Mouse (Mus musculus): Measurements from ENCODE around the gene Cdk19. TPM values are rescaled to one million over a fixed set of nuclear protein-coding genes. Genes with fewer than 3 reads are reported as not detected.

Gene Cdk19
- total and polyA plus RNA-seq, 3 experiments = 2.8 to 8.2 TPM; not detected in 1

DNA sequence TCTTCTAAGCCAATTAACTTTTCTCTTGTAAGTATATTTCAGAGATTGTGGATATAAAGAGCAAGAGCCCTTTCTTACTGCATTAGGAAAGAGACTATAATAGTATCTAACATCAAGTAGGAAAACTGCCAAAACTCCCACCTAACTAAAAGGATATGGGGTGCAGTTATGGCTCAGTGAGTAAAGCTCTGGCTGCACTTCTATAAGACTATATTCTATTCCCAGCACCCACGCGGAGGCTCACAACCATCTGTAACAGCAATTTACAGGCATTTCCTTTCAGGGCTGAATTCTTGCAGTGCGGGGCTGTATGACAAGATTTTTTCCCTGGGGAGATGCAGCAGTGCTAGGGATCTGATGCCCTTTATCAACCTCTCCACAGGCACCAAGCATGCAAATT is 36.9 kb downstream of the Cdk19 start:
- Histone ChIP-seq H3K27me3 (ENCODE audit: control insufficient read depth in 1 of 2, insufficient read depth in 2 of 2, low read length in 2 of 2) (no peaks in the 10 kb centered on the region), H3K79me2 (ENCODE audit: control insufficient read depth, insufficient read depth, low read length, poor library complexity) (no peaks in the 10 kb centered on the region), H3K4me3 (ENCODE audit: control insufficient read depth in 1 of 2, insufficient read depth in 1 of 2, low read depth in 2 of 2, low read length in 2 of 2) (no peak overlapping the region), H3K36me3 (ENCODE audit: control insufficient read depth in 1 of 2, insufficient read depth in 2 of 2, low read length in 2 of 2) (peaks cover 0 to 10% of the 10 kb centered on the region in 2 experiments; a peak in 2 of 4 replicates), H3K9ac (ENCODE audit: control insufficient read depth, low read depth, low read length, poor library complexity, severe bottlenecking) (no peak overlapping the region), H3K27ac (ENCODE audit: control insufficient read depth, low read depth, low read length) (no peak overlapping the region), H3K9me3 (replicated peaks; ENCODE audit: insufficient read depth, low read length) (no peaks in the 10 kb centered on the region), H3K4me1 (ENCODE audit: control insufficient read depth in 1 of 2, insufficient read depth in 2 of 2, low read length in 2 of 2) (peaks cover 5 to 10% of the 10 kb centered on the region in 2 experiments)
- DNase-seq (ENCODE audit: low read depth, low spot score) = no peak
- no peak for TF ChIP-seq CHD1 (IDR thresholded peaks at IDR 0.05; ENCODE audit: low read depth, low read length)
- no peak for TF ChIP-seq HCFC1 (IDR thresholded peaks at IDR 0.05; ENCODE audit: low read depth, low read length)
- no peak for TF ChIP-seq RCOR1 (IDR thresholded peaks at IDR 0.05; ENCODE audit: low read depth, low read length)
- TF ChIP-seq CHD2 (IDR thresholded peaks at IDR 0.05; ENCODE audit: low read length) = no peak
- TF ChIP-seq TAL1 (IDR thresholded peaks at IDR 0.05; ENCODE audit: low read length) = no peak

DNA sequence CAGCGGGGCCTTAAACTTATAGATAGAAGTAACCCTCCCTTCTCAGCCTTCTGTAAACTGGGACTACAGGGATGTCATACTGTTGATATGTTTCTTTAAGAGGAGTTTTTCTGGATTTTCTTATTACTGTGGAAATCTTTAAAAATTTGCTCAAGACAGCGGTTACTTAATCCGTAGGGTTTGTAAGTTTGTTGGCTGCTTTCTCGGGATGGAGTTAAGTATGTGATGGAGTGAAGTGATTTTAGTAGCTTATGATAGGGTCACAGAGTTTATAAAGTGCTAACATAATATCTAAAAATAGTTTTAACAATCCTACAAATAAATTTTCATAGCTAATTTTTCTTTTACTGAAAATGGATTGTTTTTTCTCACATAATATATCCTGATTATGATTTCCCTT is 38.9 kb downstream of the Cdk19 start:
- DNase-seq (ENCODE audit: low read depth, low spot score) = no peak
- TF ChIP-seq USF1 (IDR thresholded peaks at IDR 0.05; ENCODE audit: low read depth, low read length) = no peak
- no peak for TF ChIP-seq POLR2AphosphoS2 (IDR thresholded peaks at IDR 0.05; ENCODE audit: low read length)
- no peak for TF ChIP-seq SIN3A (IDR thresholded peaks at IDR 0.05; ENCODE audit: low read length)
- TF ChIP-seq ZC3H11A (IDR thresholded peaks at IDR 0.05; ENCODE audit: low read depth, low read length) = no peak
- TF ChIP-seq CHD2 (IDR thresholded peaks at IDR 0.05; ENCODE audit: low read length) = no peak
- no peak for TF ChIP-seq CHD1 (IDR thresholded peaks at IDR 0.05; ENCODE audit: low read depth, low read length)
- no peak for TF ChIP-seq MXI1 (IDR thresholded peaks at IDR 0.05; ENCODE audit: low read depth, low read length)
- no peak for TF ChIP-seq MYC (IDR thresholded peaks at IDR 0.05; ENCODE audit: low read depth, low read length)
- no peak for TF ChIP-seq ZKSCAN1 (IDR thresholded peaks at IDR 0.05; ENCODE audit: low read depth, low read length)
- TF ChIP-seq POLR2A (IDR thresholded peaks at IDR 0.05; ENCODE audit: control insufficient read depth in 1 of 2, insufficient read depth in 1 of 2, low read depth in 1 of 2, low read length in 2 of 2, poor library complexity in 1 of 2) = no peak
- no peak for TF ChIP-seq ZNF384 (IDR thresholded peaks at IDR 0.05; ENCODE audit: low read depth, low read length)
- H3K4me1 ChIP-seq (ENCODE audit: control insufficient read depth in 1 of 2, insufficient read depth in 2 of 2, low read length in 2 of 2) = no peaks in the 10 kb centered on the region
- H3K4me3 ChIP-seq (ENCODE audit: control insufficient read depth in 1 of 2, insufficient read depth in 1 of 2, low read depth in 2 of 2, low read length in 2 of 2) = no peak overlapping the region
- H3K36me3 ChIP-seq (ENCODE audit: control insufficient read depth in 1 of 2, insufficient read depth in 2 of 2, low read length in 2 of 2) = no peaks in the 10 kb centered on the region; a peak in 1 of 4 replicates
- H3K27ac ChIP-seq (ENCODE audit: control insufficient read depth, low read depth, low read length) = no peak overlapping the region
- no peaks in the 10 kb centered on the region for H3K27me3 ChIP-seq (ENCODE audit: control insufficient read depth in 1 of 2, insufficient read depth in 2 of 2, low read length in 2 of 2)
- H3K9me3 ChIP-seq (replicated peaks; ENCODE audit: insufficient read depth, low read length) = no peaks in the 10 kb centered on the region
- no peak overlapping the region for H3K9ac ChIP-seq (ENCODE audit: control insufficient read depth, low read depth, low read length, poor library complexity, severe bottlenecking)
- no peaks in the 10 kb centered on the region for H3K79me2 ChIP-seq (ENCODE audit: control insufficient read depth, insufficient read depth, low read length, poor library complexity)

DNA sequence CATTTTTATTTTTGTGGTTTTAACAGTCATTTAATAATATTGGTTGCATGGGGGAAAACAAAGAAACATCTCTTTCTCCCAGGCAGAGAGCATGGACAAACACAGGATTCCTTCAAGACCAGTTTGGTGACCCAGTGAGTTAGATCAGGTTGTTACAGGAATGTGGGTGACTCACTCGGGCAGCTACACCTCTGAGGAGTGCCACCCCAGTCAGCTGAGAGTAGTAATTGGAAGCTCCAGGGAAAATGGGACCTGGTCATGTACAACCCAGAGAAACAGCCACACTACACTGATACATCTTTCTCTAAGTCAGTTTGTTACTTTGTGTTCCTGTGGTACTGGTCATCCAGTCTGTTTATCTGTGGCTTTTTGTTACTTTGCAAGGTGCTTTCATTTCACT is 40.3 kb downstream of the Cdk19 start:
- Histone ChIP-seq H3K4me3 (ENCODE audit: control insufficient read depth in 1 of 2, insufficient read depth in 1 of 2, low read depth in 2 of 2, low read length in 2 of 2) (no peak overlapping the region), H3K9ac (ENCODE audit: control insufficient read depth, low read depth, low read length, poor library complexity, severe bottlenecking) (no peak overlapping the region), H3K27me3 (ENCODE audit: control insufficient read depth in 1 of 2, insufficient read depth in 2 of 2, low read length in 2 of 2) (no peaks in the 10 kb centered on the region), H3K79me2 (ENCODE audit: control insufficient read depth, insufficient read depth, low read length, poor library complexity) (no peaks in the 10 kb centered on the region), H3K27ac (ENCODE audit: control insufficient read depth, low read depth, low read length) (no peak overlapping the region), H3K9me3 (replicated peaks; ENCODE audit: insufficient read depth, low read length) (no peaks in the 10 kb centered on the region), H3K36me3 (ENCODE audit: control insufficient read depth in 1 of 2, insufficient read depth in 2 of 2, low read length in 2 of 2) (no peaks in the 10 kb centered on the region), H3K4me1 (ENCODE audit: control insufficient read depth in 1 of 2, insufficient read depth in 2 of 2, low read length in 2 of 2) (no peaks in the 10 kb centered on the region)
- TF ChIP-seq MAX (IDR thresholded peaks at IDR 0.05; ENCODE audit: low read length) = no peak
- TF ChIP-seq POLR2AphosphoS5 (IDR thresholded peaks at IDR 0.05; ENCODE audit: borderline replicate concordance, low read depth, low read length) = no peak
- TF ChIP-seq MAFK (IDR thresholded peaks at IDR 0.05; ENCODE audit: borderline replicate concordance, low read depth, low read length) = no peak
- TF ChIP-seq CHD2 (IDR thresholded peaks at IDR 0.05; ENCODE audit: low read length) = no peak
- TF ChIP-seq MXI1 (IDR thresholded peaks at IDR 0.05; ENCODE audit: low read depth, low read length) = no peak
- TF ChIP-seq MYC (IDR thresholded peaks at IDR 0.05; ENCODE audit: low read depth, low read length) = no peak
- no peak for DNase-seq (ENCODE audit: low read depth, low spot score)
